Mouse (Mus musculus) embryonic fibroblast, embryonic 13.5 days (primary cell): ENCODE results near the gene Pgc.

Experiments
- CTCF ChIP-seq: IDR thresholded peaks from 2 replicates; pipeline ENCODE4 v1.5.1; 2011; ENCODE audit warnings: mild to moderate bottlenecking, control low read depth, low read length, moderate library complexity, borderline replicate concordance; ENCODE audit not compliant: insufficient read depth
- POLR2A ChIP-seq: IDR thresholded peaks from 2 replicates; pipeline ENCODE4 v1.6.1; 2011; ENCODE audit warnings: low read depth, mild to moderate bottlenecking, control low read depth, low read length, moderate library complexity

DNA sequence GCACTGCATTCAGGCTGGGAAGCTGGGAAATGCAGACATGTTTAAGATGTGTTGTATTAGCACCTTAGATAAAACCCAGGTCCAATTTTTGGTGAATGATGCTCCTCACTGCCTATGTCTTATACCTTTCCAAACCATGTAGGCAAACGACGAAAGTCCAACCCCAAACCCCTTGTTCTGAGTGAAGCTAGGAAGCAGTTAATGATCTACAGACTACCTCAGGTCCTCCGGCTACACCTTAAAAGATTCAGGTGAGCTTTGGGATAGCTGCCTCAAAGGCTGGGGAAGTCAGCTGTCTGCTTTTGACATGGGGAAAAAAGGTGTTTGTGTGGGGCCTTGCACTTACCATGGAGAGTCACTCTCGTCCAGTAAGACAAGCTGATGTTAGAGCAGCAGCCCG, 47.9 kb upstream of the Pgc start:
- TF ChIP-seq POLR2A, result no peak
- TF ChIP-seq CTCF, result no peak
